Mouse (Mus musculus) kidney, postnatal 10 days (tissue): ENCODE data around the gene Gck.
"Not testable (repeated sequence)": the region's sequence is repeated elsewhere in the genome, so short reads cannot be mapped to it uniquely, and the experiment has no call there.

Experiments
- DNase-seq: peaks from one replicate; pipeline ENCODE4 v3.0.0; 2021; ENCODE audit warnings: mixed read lengths

The Gck gene

DNA sequence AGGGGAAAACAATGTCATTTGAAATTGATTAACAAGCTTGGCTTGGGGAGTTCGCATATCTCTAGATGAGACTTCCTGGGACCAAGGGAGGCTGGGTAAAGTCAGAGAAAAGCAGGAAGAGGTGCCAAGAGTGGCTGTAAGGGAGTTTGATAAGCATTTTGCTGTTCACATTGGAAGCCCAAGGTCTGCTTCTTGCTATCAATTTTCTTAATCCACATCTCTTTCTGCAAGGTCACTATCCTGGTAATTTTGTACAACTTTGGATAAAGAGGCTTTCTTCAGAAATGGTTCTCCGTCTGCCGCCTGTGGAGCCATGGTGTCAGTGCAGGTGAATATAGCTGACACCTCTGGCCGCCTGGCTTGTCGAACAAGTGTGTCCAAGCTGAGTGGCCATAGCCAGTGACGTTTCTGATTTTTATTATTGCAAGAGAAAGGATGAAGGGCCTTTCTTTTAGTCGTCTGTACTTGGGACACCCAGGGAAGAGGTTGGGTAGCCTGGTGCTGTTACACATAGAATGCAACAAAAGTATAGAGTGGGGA, 5.2 kb upstream of the Gck start:
- DNase-seq, result peak; percentile 72

DNA sequence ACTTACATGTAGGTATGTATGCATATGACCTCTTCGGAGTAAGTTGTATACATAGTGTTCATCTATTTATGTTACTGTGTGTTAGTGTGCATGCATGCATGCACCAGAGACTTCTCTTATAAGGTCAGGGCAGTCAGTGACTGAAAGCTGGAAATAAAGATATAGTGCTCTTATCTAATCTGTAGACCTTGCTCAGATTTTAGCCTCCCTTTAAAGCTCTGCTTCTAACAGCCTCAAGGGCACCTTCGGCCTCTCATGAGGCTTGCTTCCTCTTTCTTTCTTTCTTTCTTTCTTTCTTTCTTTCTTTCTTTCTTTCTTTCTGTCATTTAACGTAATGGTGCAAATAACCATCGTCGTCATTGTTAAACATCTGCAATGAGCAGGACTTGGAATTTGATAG, 4.6 kb upstream of the Gck start:
- DNase-seq, result no peak

DNA sequence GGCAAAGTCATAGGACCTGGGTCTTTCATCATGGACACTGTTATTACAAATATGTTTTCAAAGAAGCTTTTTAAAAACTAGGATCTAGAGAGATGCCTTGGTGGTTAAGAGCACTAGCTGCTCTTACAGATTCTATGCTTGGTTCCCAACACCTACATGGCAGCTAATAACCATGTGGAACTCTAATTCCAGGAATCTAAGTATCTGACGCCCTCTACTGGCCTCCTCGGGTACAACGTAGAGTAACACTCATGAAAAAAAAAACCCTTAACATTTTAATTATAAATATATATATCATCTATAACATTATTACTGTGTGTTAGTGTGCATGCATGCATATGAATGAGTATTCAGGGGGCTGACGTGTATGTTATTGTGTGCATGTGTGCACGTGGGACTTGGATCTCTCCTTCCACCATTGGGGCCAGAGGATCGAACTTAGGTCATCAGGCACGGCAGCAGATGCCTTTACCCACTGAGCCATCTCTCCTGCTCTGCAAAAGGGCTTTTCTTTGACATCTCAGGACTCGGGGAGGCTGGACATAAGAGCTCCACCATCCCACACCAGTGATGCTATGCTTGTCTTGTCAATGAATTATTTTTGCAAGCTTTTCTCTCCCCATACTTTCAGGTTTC, 3.4 kb upstream of the Gck start:
- peak; percentile 56 for DNase-seq

DNA sequence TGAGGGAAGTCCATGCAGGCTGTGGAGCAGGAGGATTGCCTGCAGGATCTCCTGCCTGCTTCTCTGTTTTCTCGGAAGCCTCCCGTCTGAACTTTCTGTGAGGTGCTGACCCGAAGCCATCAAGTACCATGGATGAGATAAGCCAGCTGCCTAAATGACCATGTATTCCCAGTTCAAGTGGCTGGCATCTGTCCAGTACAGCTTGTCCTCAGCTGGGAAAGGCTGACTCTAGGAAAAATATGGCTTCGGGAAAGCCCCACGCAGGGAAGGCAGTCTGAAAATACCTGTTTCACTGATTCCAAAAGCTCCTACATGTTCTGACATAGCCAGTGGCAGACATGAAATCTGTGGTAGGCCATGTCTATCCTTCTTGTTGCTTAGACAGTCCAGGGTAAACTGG, 2.6 kb upstream of the Gck start:
- peak; percentile 85 for DNase-seq

DNA sequence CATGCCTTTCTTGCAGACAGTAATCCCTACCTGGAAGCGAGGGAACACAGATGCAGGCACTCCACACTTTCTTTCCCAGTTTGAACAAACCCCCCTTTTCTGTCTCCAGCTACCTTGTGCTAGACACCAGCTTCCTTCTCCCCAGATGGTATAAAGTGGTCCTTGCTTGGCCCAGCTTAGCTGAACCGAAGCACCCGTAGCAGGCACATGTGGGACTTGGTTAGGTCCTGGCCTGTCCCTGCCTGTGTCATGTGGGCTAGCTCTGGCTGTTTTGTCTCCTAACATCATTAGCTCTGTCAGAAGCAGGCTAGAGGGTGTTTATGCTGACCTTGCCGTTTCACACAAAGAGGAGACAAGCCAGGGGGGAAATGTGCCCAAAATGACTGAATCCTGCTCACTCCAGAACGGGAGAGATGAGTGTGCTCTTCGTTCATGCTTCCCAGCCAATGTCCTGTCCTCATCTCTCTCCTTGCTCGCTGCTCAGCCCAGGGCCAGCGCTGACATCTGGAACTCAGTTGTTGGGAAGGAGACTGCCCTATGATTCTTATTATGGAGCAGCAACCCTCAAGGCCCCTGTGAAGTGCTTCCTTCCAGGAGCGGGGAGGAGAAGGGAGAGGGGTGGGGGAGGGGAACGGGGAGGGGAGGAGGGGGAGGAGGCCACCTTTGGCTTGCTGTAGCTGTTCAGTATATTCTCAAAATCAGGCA, 1.2 kb downstream of the Gck start:
- DNase-seq, result no peak

DNA sequence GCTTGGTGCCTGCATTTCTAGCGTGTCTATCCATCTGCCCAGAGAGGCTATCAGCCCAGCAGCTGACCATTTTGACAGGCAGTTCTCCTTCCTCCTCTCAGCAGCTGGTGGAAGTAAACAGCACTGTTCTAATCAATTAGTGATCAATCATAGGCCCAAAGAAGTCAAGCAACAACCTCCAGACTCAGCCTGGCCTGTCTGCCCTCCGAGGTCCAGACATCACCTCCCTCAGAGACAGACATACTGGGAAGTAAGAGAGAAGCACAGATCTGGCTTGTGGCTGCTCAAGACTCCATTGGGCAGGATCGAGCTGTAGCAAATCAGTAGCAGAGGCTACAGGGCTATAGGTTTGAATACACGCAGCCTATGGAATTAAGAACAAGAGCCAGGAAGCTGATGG, 2.1 kb downstream of the Gck start:
- DNase-seq, result no peak

DNA sequence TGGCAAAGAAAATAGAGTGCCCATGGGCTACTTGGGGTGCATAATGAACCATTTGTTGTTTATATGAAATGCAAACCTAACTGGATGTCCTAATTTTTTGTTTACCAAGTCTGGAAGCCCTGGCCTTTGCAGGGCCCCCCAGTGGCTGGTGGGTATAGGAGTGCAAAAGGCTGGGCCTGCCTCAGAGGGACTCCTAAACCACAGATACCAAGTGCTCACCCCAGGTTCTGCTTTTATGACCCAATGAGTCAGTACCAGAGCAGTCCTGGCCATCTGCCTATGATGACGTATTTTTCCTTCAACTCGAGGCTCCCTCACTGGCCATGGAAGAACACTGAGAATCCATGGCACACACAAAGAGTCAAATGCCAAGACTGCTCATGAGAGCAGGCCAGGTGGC, 4.8 kb downstream of the Gck start:
- DNase-seq, result no peak

DNA sequence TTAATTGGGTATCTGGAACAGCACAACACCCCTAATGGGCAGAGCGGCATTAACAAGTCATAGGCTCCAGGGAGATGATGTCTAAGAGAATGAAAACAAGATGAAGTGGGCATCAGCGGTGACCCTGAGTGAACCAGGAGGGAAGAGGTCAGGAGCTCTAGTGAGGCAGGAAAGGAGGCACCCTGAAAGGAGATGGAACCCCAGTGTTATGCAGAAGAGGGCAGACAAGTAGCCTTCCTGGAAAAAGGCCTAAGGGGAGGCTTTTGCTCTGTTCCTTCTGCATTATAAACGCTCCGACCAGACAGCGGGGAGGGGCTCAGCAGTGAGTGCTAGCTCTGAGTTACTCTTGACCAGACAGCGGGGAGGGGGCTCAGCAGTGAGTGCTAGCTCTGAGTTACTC, 6.9 kb downstream of the Gck start:
- no peak for DNase-seq

DNA sequence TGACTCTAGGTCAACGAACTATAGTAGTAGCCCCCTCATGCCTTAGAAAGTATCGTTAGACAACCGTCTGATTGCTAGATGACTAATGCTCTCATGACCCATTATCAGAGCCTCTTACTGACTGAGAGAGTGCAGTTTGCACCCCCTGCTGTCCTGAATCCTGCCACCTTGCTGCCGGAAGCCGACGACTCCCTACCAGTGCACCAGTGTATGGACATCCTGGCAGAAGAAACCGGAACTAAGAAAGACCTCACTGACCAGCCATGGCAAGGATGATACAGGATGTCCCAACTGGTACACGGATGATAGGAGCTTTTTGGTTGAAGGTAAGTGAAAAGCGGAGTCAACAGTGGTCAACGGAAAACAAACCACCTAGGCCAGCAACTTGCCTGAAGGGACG, 15.3 kb downstream of the Gck start:
- not testable (repeated sequence) for DNase-seq

DNA sequence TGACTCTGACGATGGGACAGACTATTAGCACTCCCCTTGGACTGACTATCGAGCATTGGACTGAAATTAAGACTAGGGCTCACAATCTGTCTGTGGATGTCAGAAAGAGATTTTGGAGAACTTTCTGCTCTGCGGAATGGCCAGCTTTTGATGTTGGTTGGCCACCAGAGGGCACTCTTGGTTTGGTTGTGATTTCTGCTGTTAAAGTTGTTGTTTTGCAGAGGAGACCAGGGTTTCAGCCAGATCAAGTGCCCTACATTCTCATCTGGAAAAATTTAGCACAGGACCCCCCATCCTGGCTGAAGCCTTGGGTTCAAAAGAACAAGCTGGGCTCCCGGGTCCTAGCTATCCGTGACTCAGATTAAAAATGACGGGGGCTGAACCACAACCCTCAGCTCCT, 17.9 kb downstream of the Gck start:
- peak; percentile 41 for DNase-seq

DNA sequence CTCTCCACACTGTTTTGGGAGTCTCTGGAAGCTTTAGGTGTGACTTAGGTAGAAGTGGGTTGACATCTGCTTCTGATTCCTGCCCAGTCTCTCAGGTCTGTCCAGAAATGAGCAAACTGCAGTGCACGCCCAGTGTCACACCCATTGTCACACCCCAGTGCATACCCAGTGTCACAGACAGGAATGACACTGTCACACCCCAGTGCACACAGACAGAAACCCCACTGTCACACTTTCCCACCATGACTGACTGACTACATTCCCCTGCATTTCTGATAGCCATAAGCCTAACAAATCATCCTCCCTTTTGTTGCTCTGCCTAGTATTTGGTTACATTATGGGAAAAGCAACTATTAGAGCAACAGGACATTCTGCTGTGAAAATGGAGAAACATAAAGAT, 19.3 kb downstream of the Gck start:
- no peak for DNase-seq

DNA sequence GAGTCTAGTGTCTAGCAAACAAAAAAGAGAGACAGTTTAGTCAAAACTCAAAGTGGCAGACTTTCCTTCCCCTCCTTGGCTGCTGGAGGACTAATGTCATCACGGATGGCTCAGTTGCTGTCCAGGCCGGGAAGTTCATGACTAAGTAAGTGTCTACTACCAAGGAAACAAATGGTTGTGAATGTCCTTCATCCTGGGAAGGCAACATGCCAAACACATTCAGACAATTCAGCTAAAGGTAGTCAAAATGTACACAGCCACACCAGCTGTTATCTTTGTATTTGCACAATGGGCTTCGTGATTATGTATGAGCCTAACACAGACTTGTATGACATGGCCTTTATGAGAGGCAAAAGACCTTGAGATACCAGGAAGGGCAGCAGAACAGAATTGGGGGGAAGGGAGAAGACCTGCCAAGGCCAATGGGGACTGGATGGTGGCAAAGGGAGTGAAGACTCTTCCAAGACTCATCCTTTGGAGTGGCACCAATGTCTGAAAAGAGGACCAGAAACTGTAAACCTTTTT, 23.1 kb downstream of the Gck start:
- no peak for DNase-seq

DNA sequence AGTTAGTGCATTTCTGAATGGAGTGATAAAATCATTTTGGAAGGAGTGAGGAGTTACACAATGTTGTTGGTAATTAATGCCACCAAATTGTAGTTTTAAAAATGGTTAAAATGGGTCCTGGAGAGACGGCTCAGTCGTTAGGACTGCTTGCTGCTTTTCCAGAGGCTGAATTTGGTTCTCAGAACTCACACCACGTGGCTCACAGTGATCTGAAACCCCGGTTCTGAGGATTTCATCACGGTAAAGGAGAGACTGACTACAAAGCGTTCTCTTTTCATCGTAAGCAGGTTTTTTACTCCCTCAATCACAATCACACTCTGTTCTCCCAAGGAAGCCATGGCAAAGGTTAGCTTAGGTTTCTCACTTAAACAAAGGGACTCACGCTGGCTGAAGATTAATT, 25.2 kb downstream of the Gck start:
- no peak for DNase-seq

DNA sequence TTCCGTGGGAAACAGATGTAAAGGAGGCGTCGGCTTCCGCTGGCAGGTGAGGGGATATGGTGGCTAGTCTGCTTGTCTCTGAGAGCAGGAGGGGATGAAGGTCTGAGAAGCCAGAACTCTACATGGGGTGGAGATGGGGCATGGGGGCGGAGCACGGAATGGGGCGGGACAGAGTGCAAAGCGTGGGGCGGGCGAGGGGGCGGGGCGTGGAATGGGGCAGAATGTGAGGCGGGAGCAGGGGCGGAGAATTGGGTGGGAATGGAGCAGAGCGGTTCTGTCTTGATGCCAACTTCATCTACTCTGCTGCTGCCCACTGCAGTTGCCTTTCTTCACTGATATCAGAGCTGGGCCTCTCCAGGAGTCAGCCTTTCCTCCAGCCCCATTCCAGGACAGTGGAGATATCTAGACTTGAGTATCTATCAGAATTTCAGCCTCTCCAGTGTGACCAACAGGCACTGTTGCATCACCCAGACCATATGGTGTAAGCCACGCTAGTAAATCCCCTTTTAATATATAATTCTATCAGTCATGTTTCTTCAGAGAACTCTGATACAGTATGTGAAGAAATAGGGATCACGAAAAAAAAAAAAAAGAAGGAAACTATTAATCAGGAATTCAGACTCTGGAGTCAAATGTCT, 29.4 kb downstream of the Gck start:
- DNase-seq, result peak; percentile 39

DNA sequence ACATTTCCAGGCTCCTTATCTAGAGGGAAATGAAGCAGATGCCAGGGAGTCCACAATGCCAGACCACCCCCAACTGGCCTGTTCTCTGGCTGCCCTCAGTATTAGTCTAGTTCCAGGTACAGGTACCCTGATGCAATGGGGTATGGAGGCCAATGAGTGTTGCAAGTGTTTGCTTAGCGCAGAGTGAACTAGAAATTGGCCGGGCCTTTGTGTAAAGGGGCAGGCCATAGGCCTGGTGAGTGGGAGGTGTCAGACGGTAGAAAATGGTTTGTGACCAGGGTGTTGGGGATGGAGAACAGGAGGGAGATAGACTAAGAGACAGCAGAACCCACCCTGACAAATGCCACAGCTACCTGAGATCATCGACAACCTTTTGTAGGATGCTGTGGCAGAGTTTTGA, 30.3 kb downstream of the Gck start:
- DNase-seq, result no peak

DNA sequence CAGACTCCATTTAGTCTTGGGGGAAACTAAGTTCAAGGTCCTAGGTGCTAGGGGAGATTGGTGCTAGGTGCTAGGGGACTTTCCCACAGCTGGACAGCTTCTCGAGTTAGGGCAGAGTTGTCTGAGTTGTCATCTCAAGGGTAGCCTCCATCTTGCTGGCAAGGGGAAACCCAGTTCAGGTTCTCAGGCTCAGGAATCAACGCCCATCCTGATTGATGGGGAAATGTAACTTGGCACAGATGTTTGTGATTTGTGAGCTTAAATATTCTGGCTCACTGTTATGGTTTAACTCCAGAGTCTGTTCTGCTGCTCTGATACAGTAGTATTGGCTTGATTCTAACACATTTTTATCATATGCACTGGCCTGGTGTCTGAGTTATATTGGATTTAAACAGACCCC, 31.8 kb downstream of the Gck start:
- DNase-seq, result no peak

DNA sequence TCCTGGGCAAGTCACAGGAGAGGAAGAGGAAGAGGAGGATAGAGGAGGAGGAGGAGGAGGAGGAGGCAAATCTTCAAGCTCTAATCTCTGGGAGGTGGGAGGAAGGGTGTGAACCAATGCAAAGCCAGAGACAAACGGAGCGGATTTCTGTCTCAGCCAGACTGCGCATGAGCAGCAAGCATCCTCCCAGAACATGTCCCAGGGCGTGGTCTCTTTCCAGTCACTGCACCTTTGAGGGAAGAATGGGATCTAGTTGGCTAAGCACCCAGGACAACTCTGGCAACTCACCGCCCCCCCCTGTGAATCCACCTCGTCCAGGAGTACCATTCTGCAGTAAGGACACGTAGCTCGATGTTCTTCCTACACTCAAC, 33.7 kb downstream of the Gck start:
- DNase-seq, result no peak

DNA sequence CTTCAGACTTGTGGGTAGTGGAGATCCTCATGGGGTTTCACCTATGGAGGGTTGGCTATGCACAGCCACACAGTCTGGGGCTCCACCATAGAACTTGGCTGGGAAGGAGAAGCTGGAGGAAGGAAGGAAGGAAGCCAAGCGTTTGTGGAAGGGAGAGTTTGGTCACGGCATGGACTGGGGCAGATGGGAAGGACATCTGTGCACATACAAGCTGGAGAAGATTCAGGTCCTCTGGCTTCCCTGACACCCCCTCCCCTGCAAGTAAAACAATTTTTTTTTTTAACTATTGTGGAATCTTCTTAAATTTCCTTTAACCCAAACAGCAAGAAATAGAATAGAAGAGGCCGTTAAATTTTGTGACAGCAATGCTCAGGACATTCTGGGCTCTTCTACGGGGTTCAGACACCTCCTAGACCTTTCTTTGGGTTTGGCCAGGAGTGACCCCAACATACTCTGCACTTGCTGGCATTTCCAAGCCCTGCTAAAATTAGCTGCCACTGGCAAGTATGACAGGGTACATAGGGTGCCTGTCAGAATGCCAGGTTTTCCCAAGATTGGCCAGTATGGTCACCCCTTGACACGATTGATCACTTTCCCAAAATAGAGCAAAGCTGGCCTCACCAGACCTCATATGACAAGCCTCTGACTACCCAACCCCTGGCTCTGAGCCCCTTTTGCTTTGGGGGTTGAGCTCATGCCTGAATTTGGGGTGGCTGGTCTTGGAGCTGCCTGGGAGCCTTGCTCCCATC, 34.3 kb downstream of the Gck start:
- DNase-seq, result no peak

DNA sequence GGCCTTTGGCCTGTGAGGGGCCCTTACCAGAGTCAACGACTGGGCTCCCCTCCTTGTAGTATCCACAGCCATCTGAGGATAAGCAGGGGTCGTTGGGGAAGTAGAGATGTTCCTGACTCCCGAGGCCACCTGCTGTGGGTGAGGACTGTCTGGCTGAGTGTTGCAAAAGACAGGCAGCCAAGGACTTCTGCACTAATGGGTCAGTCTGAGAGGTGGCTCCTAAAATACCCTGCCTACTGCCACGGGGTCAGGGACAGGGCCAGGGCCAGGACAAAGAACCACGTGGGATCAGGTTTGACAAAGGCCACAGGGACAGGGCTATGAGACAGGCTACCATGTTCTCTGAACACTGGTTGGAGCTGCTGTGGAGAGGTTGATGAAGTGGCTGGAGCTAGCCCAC, 34.9 kb downstream of the Gck start:
- DNase-seq, result no peak

DNA sequence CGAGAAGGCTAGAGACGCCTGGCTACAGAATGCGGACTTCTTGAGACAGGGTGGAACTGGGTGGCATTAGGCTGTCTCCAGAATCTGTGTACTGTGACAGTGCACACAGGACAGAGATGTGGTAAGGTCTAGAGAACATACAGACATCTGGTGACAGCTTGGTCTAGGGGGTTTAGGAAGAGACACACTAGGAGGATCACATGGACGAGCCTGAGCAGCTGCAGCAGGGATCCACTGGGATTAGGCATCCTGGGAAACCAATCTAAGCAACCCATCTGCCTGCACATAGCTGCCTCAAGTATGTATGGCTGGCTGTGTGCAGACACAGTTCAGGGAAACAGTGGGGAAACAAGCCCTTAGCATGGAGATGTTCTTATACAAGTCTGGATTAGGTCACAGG, 35.9 kb downstream of the Gck start:
- DNase-seq, result no peak

DNA sequence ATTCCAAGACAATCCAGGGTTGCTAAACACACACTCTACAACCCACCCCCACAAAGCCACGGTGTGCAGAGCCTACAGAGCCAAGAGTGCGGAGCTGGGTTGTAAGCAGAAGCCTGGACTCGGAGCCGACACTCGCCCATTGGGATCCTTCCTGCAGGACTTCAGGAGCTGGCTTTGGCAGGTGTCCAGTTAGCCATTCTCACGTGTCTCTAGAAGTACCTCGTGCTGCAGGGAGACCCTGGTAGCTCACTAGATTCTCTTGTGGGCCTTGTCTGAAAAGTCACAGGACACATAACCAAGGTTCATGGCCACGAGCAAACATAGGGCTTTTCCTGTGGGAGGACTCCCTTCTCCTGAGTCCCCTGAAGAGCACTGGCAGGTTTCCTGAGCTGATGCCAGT, 36.6 kb downstream of the Gck start:
- DNase-seq, result no peak

DNA sequence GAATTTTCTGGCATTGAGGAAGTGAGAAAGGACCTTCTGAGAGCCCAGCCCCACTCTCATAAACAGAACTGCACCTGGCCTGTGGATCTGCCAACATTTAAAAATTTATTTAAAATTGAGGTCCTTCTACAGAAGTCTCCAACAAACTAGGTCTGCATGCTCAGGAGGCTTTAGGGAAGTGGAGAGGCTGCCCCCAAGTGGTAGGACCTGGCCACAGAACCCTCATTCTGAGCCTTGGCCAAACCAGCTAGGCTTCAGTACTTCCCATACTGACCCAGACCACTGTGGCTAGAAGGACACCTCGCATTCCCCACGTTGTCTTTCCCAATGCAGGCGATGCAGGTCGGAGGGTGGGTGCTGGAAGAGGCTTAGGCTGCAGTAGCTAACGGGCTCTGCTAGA, 37.2 kb downstream of the Gck start:
- peak; percentile 82 for DNase-seq

DNA sequence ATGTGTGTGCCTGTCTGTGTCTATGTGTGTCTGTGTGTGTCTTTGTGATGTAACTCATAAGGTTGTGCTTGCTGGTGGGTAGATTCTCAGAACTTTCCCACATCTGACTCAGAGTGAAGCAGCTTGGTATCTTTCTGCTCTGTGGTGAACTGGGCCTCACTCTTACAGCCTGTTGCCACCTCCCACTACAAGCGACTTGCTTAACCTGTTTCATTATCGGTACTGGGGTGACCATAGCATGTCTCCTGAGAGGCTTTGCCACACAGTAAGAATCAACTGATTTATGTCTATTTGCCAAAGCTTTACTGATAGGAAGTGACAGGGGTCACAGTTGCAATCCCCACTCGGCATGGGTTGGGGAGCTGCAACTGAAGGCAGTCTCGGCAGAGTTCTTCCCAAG, 41.2 kb downstream of the Gck start:
- no peak for DNase-seq
